Mouse (Mus musculus) adrenal gland, postnatal 14 days (tissue): Measurements from ENCODE around the gene Ski. TPM values are rescaled to one million over a fixed set of nuclear protein-coding genes. Genes with fewer than 3 reads are reported as not detected.

Experiments
- DNase-seq: peaks from one replicate; pipeline ENCODE4 v3.0.0; 2021; ENCODE audit warnings: mixed read lengths
- total RNA-seq: library from RNA; stranded (reverse); gene quantifications from 2 replicates; pipeline ENCODE4 v1.2.3, GENCODE M21; 2021

The Ski gene
- total RNA-seq, 1 experiment from 2014 or later = 66.2 TPM

- DNase-seq = peak; percentile 94
Observed at GRCm38 (mm10) chr4:155129996-155130395, 92.4 kb downstream of the Ski start.

GRCm38 (mm10) chr4:155129132-155129917, 93.1 kb downstream of the Ski start:
- peak; percentile 65 for DNase-seq

GRCm38 (mm10) chr4:155128411-155128810, 94.0 kb downstream of the Ski start:
- DNase-seq = no peak

GRCm38 (mm10) chr4:155126602-155127372, 95.6 kb downstream of the Ski start:
- DNase-seq = no peak

GRCm38 (mm10) chr4:155126194-155126593, 96.2 kb downstream of the Ski start:
- no peak for DNase-seq

GRCm38 (mm10) chr4:155125310-155125709, 97.1 kb downstream of the Ski start:
- no peak for DNase-seq

- no peak for DNase-seq
Observed at GRCm38 (mm10) chr4:155123868-155124534, 98.4 kb downstream of the Ski start.

GRCm38 (mm10) chr4:155122444-155123040, 99.8 kb downstream of the Ski start:
- DNase-seq = peak; percentile 81

GRCm38 (mm10) chr4:155121915-155122443, 100.4 kb downstream of the Ski start:
- DNase-seq = no peak

- no peak for DNase-seq
Observed at GRCm38 (mm10) chr4:155121222-155121621, 101.2 kb downstream of the Ski start.

- DNase-seq = no peak
Observed at GRCm38 (mm10) chr4:155120583-155120982, 101.8 kb downstream of the Ski start.

- DNase-seq = peak; percentile 53
Observed at GRCm38 (mm10) chr4:155120038-155120437, 102.4 kb downstream of the Ski start.

- DNase-seq = no peak
Observed at GRCm38 (mm10) chr4:155118278-155118677, 104.1 kb downstream of the Ski start.

GRCm38 (mm10) chr4:155117396-155117978, 104.9 kb downstream of the Ski start:
- DNase-seq = peak; percentile 49

GRCm38 (mm10) chr4:155116607-155117006, 105.8 kb downstream of the Ski start:
- no peak for DNase-seq

- DNase-seq = no peak
Observed at GRCm38 (mm10) chr4:155113766-155114410, 108.5 kb downstream of the Ski start.

GRCm38 (mm10) chr4:155109471-155109870, 112.9 kb downstream of the Ski start:
- DNase-seq = no peak

- no peak for DNase-seq
Observed at GRCm38 (mm10) chr4:155107886-155108285, 114.5 kb downstream of the Ski start.
